ENCODE assay signal across 13 mouse cellular contexts in genomic region chr3:122333902-122334301, GRCm38 (mm10). TPM values are rescaled to one million over a fixed set of nuclear protein-coding genes. Genes with fewer than 3 reads are reported as not detected.
DNase-seq lines count a peak whose midpoint lies in the region; ATAC-seq and TF ChIP-seq lines count a peak whose summit lies in the region.
"Had no signal": no experiment of that assay in that cellular context is flagged by ENCODE, and none has a peak within 500 bp of the region (broad histone marks: within the 10 kb centered on the region; RNA-seq: fewer than 3 reads in every experiment).

No protein-coding gene starts in this region.

- H3K4me2 ChIP-seq in kidney, postnatal 0 days (ENCODE audit: low read length): no peak overlapping the region
- no peak overlapping the region for H3K4me2 ChIP-seq in embryonic facial prominence, embryonic 12.5 days (replicated peaks)
- H3K4me2 ChIP-seq: lung, embryonic 14.5 days had no signal

- H3K36me3 ChIP-seq in kidney, postnatal 0 days (ENCODE audit: insufficient read depth, low read length): no peaks in the 10 kb centered on the region
- H3K36me3 ChIP-seq in embryonic facial prominence, embryonic 12.5 days: no peaks in the 10 kb centered on the region

- H3K27ac ChIP-seq in kidney, postnatal 0 days: no peak overlapping the region
- H3K27ac ChIP-seq in embryonic facial prominence, embryonic 12.5 days: 0 out of 2 replicates have a peak overlapping the region, but pooled peaks have one; percentile 24

- no peak for TF ChIP-seq CTCF in kidney, postnatal 0 days (IDR thresholded peaks at IDR 0.05; ENCODE audit: low read depth)

- WGBS in kidney, postnatal 0 days: 31% methylated on average over 7 of the region's 7 CpGs
- 33% methylated on average over 7 of the region's 7 CpGs for WGBS in embryonic facial prominence, embryonic 12.5 days

- ATAC-seq in frontal cortex, adult (ENCODE audit: low TSS enrichment): 0 out of 2 replicates have a peak, but pooled peaks have one; percentile 9
- ATAC-seq in kidney, postnatal 0 days (replicated peaks; ENCODE audit: low FRiP score, low read depth): no peak
- no peak for ATAC-seq in embryonic facial prominence, embryonic 12.5 days (ENCODE audit: insufficient number of reproducible peaks, insufficient read depth, low FRiP score, low TSS enrichment)

- no peak overlapping the region for H3K9ac ChIP-seq in kidney, postnatal 0 days (ENCODE audit: low read depth, low read length)
- H3K9ac ChIP-seq in embryonic facial prominence, embryonic 12.5 days: no peak overlapping the region
- H3K9ac ChIP-seq: lung, embryonic 14.5 days had no signal

- H3K9me3 ChIP-seq in kidney, postnatal 0 days (replicated peaks; ENCODE audit: low read length): no peaks in the 10 kb centered on the region
- no peaks in the 10 kb centered on the region for H3K9me3 ChIP-seq in embryonic facial prominence, embryonic 12.5 days

- 0 out of 2 replicates have a peak, but pooled peaks cover 6% of the 10 kb centered on the region for H3K4me1 ChIP-seq in kidney, postnatal 0 days (replicated peaks; ENCODE audit: insufficient read depth, low read length)
- peaks cover 20% of the 10 kb centered on the region for H3K4me1 ChIP-seq in embryonic facial prominence, embryonic 12.5 days

- DNase-seq in frontal cortex, postnatal 36 days (ENCODE audit: low spot score in 2 of 2): no peak
- DNase-seq in kidney, postnatal 0 days (ENCODE audit: low spot score): peak; percentile 10
- DNase-seq in kidney, adult 8-10 months: no peak
- peak; percentile 57 for DNase-seq in lung, postnatal 36 days
- no peak for DNase-seq in cerebellum, adult 9-11 months
- no peak for DNase-seq in layer of hippocampus, adult 8-10 months (ENCODE audit: low spot score in 2 of 2)
- DNase-seq: cerebellum, adult 9-10 months; layer of hippocampus, adult 9-11 months; right cerebral cortex, postnatal 4 days; thymus, postnatal 14 days had no signal

- no peak overlapping the region for H3K4me3 ChIP-seq in kidney, postnatal 0 days (replicated peaks; ENCODE audit: low read depth, low read length)
- H3K4me3 ChIP-seq in embryonic facial prominence, embryonic 12.5 days: no peak overlapping the region

- no peaks in the 10 kb centered on the region for H3K27me3 ChIP-seq in kidney, postnatal 0 days (ENCODE audit: insufficient read depth, low read length)
- 0 out of 2 replicates have a peak, but pooled peaks cover 2% of the 10 kb centered on the region for H3K27me3 ChIP-seq in embryonic facial prominence, embryonic 12.5 days

RNA-seq across cellular contexts. Expression of gene Bcar3, which starts 40.0 kb away (rescaled TPM):
- 18.8 and 20.7 TPM in 2 replicates for polyA plus RNA-seq in kidney, postnatal 0 days (2015; fragmentation: Nextera tagmentation; extraction: Ambion mirVana)
- 8.9 and 11.2 TPM in 2 replicates for polyA plus RNA-seq in embryonic facial prominence, embryonic 12.5 days (2016; fragmentation: Nextera tagmentation; extraction: Ambion mirVana)
- total RNA-seq in layer of hippocampus, adult 8-10 months (2022): 10 to 100 TPM in 2 of 4 experiments, 1 to 10 TPM in 2; 8.3 to 11.7 (median 10.1) TPM

RNA-seq across cellular contexts. Expression of gene Dnttip2, which starts 59.7 kb away (rescaled TPM):
- 60.4 and 62.2 TPM in 2 replicates for polyA plus RNA-seq in kidney, postnatal 0 days (2015; fragmentation: Nextera tagmentation; extraction: Ambion mirVana)
- polyA plus RNA-seq in embryonic facial prominence, embryonic 12.5 days (2016; fragmentation: Nextera tagmentation; extraction: Ambion mirVana): 77.1 and 82.2 TPM in 2 replicates
- total RNA-seq in layer of hippocampus, adult 8-10 months (2022): 10 to 100 TPM; 29.5 to 32.2 (median 31.1) TPM

Comparison
In these comparisons a context has a peak if more than half of its experiments do, and no peak if none do; other contexts are left out.
1. DNase-seq: peak in kidney, postnatal 0 days (single experiment) and lung, postnatal 36 days (single experiment); none in frontal cortex, postnatal 36 days (0 of 2), kidney, adult 8-10 months (0 of 2), cerebellum, adult 9-11 months (single experiment) and layer of hippocampus, adult 8-10 months (0 of 2).